Mouse (Mus musculus): ENCODE measurements at regions not wholly inside any gene's neighbourhood (a gene's known extent, or its start where the extent isn't known, plus 50 kb on each side); places are given as distances from the start of the nearest gene placed in this dataset.
A peak's percentile ranks its signal among the peaks of the same experiment; 100 is the strongest.

DNA sequence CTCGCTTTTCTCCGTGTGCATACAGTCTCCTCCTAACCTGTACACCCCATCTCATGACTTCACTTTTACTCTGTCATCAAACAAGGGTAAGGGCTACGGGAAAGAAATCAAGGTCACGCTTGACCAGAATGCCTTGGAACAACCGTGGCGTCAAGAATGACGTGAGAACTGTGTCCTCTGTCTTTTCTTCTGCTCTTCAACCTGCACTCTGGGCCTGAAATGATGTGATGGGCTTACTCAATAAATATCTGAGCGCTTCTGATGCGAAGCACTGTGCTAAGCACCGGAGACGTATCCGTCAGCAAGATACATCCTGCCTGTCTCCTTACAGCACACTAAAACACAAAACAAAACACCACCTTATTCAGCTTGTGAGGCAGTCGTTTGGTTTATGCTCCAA, 185.8 kb upstream of the Mkln1 start:
- Histone ChIP-seq H3K4me1 (replicated peaks; ENCODE audit: insufficient read depth, low read length) (peaks cover 16% of the 10 kb centered on the region; the same call in 1 of the 2 replicates), H3K27me3 (ENCODE audit: insufficient read depth, low read length) (peaks cover 4% of the 10 kb centered on the region; the same call in 1 of the 2 replicates), H3K4me3 (replicated peaks; ENCODE audit: low read depth, low read length) (no peak overlapping the region), H3K9ac (ENCODE audit: low read depth, low read length) (no peak overlapping the region), H3K9me3 (replicated peaks; ENCODE audit: low read length) (no peaks in the 10 kb centered on the region), H3K4me2 (ENCODE audit: low read length) (no peak overlapping the region), H3K36me3 (ENCODE audit: insufficient read depth, low read length) (no peaks in the 10 kb centered on the region), H3K27ac (no peak overlapping the region)
- 75% methylated on average over 13 of the region's 13 CpGs for WGBS
- no peak for TF ChIP-seq CTCF (IDR thresholded peaks at IDR 0.05; ENCODE audit: low read depth)
- ATAC-seq (replicated peaks; ENCODE audit: low FRiP score, low read depth) = no peak
- no peak for DNase-seq (ENCODE audit: low spot score)

DNA sequence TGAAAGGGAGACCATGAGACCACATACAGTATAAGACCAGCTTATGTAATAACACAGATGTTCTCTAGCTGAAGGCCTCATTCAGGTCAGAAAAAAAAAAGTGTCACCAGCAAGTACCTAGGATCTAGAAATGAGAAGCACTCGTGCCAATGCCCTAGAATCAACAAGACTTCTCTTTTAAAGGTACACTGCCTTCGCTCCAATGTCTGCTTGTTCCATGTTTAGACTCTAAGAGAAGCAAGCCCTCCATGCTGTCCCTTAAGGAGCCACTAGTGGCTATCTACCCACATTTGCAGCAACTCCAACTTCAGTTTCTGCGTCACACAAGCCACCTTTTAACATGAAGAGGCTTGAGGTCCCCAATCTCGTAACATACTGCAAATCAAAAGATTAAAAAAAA, 185.4 kb upstream of the Mkln1 start:
- TF ChIP-seq CTCF (IDR thresholded peaks at IDR 0.05; ENCODE audit: low read depth) = no peak

DNA sequence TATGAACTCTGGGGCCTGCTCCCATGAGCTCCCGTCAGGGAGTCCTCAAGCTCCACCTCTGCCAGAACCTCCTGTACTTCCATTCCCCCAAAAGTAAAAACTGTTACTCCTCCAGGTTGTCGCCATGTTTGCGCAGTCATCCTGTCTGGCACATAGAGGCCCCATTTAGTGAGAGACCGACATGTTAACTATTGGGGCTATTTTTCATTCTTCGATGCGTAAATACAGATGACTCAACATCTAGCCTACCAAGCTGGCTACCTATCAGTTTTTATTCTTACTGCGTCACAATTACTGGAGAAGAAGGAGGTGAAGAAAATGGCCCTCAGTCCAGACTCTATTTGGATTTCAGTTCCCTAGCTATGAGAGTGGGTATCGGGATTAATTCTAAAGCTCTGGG, 182.9 kb upstream of the Mkln1 start:
- peak overlapping the region; percentile 61 for H3K4me3 ChIP-seq (replicated peaks; ENCODE audit: low read depth, low read length)
- TF ChIP-seq CTCF (IDR thresholded peaks at IDR 0.05; ENCODE audit: low read depth) = no peak
- ATAC-seq (replicated peaks; ENCODE audit: low FRiP score, low read depth) (no peak), DNase-seq (ENCODE audit: low spot score) (no peak)
- peaks cover 28% of the 10 kb centered on the region for H3K27me3 ChIP-seq (ENCODE audit: insufficient read depth, low read length)
- no peaks in the 10 kb centered on the region for H3K9me3 ChIP-seq (replicated peaks; ENCODE audit: low read length)
- no peak overlapping the region for H3K9ac ChIP-seq (ENCODE audit: low read depth, low read length)
- H3K27ac ChIP-seq = no peak overlapping the region
- peak overlapping the region; percentile 95 for H3K4me2 ChIP-seq (ENCODE audit: low read length)
- no peaks in the 10 kb centered on the region for H3K36me3 ChIP-seq (ENCODE audit: insufficient read depth, low read length)
- peaks cover 18% of the 10 kb centered on the region; the same call in 1 of the 2 replicates for H3K4me1 ChIP-seq (replicated peaks; ENCODE audit: insufficient read depth, low read length)
- WGBS = 72% methylated on average over 8 of the region's 8 CpGs

More for the DNA sequence above, 185.4 kb upstream of the Mkln1 start:
- no peak overlapping the region for H3K27ac ChIP-seq
- peaks cover 8% of the 10 kb centered on the region; the same call in 1 of the 2 replicates for H3K27me3 ChIP-seq (ENCODE audit: insufficient read depth, low read length)
- no peak overlapping the region for H3K4me2 ChIP-seq (ENCODE audit: low read length)
- no peaks in the 10 kb centered on the region for H3K9me3 ChIP-seq (replicated peaks; ENCODE audit: low read length)
- ATAC-seq (replicated peaks; ENCODE audit: low FRiP score, low read depth) (no peak), DNase-seq (ENCODE audit: low spot score) (no peak)
- H3K4me3 ChIP-seq (replicated peaks; ENCODE audit: low read depth, low read length) = no peak overlapping the region
- no peaks in the 10 kb centered on the region for H3K36me3 ChIP-seq (ENCODE audit: insufficient read depth, low read length)
- 77% methylated on average over 4 of the region's 4 CpGs for WGBS
- peaks cover 18% of the 10 kb centered on the region; the same call in 1 of the 2 replicates for H3K4me1 ChIP-seq (replicated peaks; ENCODE audit: insufficient read depth, low read length)
- H3K9ac ChIP-seq (ENCODE audit: low read depth, low read length) = no peak overlapping the region

DNA sequence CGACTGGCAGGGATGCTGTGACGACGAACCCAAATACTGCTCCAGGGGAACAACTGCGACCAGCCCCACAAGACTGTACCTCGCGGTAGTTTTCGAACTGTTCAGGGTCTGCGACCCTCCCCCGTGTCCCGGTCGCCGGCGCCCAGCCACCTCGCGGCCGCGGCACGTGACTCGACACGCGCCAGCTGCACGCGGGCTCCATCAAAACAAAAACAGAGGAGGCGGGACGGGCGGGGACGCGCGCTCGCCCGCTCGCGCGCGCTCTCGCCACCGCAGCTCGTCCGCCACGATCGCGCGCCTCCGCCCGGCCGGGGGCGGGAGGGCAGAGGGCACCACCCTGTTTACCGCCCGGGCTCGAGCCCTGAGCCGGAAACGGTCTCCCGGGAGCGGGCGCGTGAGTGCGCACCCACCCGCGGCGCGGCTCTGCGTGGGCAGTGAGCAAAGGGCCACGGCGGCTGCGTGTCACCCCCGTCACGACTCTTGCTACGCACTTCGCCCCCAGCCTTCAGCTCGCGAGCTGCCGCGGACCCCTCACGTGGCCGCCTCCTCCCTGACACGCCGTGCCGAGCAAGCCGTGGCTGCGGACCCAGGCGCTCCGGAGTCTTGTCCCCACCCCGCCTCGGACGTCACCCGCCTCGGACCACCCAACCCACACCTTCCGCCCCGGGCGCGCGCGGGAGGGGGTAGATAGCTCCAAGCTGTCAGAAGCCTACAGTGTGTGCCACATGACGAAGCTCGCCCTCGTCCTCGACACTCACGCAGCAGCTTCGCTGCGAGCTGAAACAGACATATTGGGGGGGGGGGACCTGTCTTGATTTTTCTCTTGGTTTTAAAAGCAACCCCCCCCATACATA, 182.1 kb upstream of the Mkln1 start:
- H3K4me1 ChIP-seq (replicated peaks; ENCODE audit: insufficient read depth, low read length) = peaks cover 18% of the 10 kb centered on the region; the same call in 1 of the 2 replicates
- peak; percentile 69 for DNase-seq (ENCODE audit: low spot score)
- peaks cover 33% of the 10 kb centered on the region for H3K27me3 ChIP-seq (ENCODE audit: insufficient read depth, low read length)
- under 1% methylated on average over 83 of the region's 100 CpGs for WGBS
- peak overlapping the region; percentile 95 for H3K4me2 ChIP-seq (ENCODE audit: low read length)
- peak overlapping the region; percentile 61 for H3K4me3 ChIP-seq (replicated peaks; ENCODE audit: low read depth, low read length)
- TF ChIP-seq CTCF (IDR thresholded peaks at IDR 0.05; ENCODE audit: low read depth) = no peak
- no peaks in the 10 kb centered on the region for H3K9me3 ChIP-seq (replicated peaks; ENCODE audit: low read length)
- H3K9ac ChIP-seq (ENCODE audit: low read depth, low read length) = peak overlapping the region; percentile 59
- no peak overlapping the region for H3K27ac ChIP-seq
- peak; percentile 67 for ATAC-seq (replicated peaks; ENCODE audit: low FRiP score, low read depth)
- no peaks in the 10 kb centered on the region for H3K36me3 ChIP-seq (ENCODE audit: insufficient read depth, low read length)

DNA sequence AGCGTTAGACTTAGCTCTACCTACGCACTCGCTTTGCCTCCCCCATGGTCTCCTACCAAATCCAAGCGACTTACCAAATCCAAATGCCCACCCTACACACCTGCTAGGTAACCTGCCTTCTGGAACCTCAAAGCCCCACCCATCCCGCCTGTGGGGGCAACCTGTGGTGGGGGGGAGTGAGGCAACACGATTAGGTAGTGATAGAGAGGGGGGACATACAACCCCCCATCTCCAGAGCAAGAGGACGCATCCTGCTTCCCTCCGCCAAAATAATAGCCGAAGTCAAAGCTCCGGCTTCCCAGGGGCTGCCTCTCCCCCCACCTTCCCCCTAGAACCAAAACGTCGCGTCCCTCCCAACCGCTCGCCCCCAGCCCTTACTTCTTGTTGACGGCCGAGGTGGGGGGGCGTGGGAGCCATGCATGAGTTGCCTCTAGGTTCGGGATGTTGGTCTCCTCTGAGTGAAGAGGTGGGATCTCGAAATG, 181.4 kb upstream of the Mkln1 start:
- Histone ChIP-seq H3K4me2 (ENCODE audit: low read length) (peak overlapping the region; percentile 95), H3K9me3 (replicated peaks; ENCODE audit: low read length) (no peaks in the 10 kb centered on the region), H3K4me1 (replicated peaks; ENCODE audit: insufficient read depth, low read length) (peaks cover 18% of the 10 kb centered on the region; the same call in 1 of the 2 replicates), H3K27ac (no peak overlapping the region), H3K36me3 (ENCODE audit: insufficient read depth, low read length) (no peaks in the 10 kb centered on the region), H3K27me3 (ENCODE audit: insufficient read depth, low read length) (peaks cover 33% of the 10 kb centered on the region), H3K9ac (ENCODE audit: low read depth, low read length) (peak overlapping the region; percentile 59), H3K4me3 (replicated peaks; ENCODE audit: low read depth, low read length) (peak overlapping the region; percentile 61)
- TF ChIP-seq CTCF (IDR thresholded peaks at IDR 0.05; ENCODE audit: low read depth) = no peak
- ATAC-seq (replicated peaks; ENCODE audit: low FRiP score, low read depth) (peak; percentile 11; the same call in 1 of the 2 replicates), DNase-seq (ENCODE audit: low spot score) (no peak)
- 1% methylated on average over 20 of the region's 20 CpGs for WGBS

DNA sequence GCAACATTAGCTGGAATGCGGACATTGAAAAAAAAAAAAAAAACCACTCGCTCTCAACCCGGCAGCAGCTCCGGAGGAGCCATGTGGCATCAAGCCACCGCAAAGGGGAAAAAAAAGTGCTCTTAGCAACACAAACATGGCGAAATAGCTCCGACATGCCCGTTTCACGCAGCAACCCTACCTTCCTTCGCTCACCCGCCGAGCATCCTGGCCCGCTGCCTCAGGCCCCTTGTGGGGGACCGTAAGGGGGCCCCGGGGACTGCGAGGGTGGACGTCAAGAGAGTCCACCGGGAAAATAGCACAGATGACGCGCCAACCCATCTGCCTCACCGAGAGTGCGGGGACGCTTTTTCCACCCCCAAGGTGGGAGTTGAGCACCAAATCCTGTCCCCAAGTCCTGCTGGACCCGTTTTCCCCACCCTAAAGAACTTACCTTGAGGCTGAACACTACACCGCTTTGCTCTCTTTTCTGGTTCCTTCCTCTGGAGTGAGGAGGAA, 180.8 kb upstream of the Mkln1 start:
- under 1% methylated on average over 25 of the region's 25 CpGs for WGBS
- DNase-seq (ENCODE audit: low spot score) (peak; percentile 40), ATAC-seq (replicated peaks; ENCODE audit: low FRiP score, low read depth) (no peak)
- Histone ChIP-seq H3K4me2 (ENCODE audit: low read length) (peak overlapping the region; percentile 95), H3K9me3 (replicated peaks; ENCODE audit: low read length) (no peaks in the 10 kb centered on the region), H3K27ac (no peak overlapping the region), H3K4me1 (replicated peaks; ENCODE audit: insufficient read depth, low read length) (peaks cover 18% of the 10 kb centered on the region; the same call in 1 of the 2 replicates), H3K9ac (ENCODE audit: low read depth, low read length) (peak overlapping the region; percentile 50; the same call in 1 of the 2 replicates), H3K36me3 (ENCODE audit: insufficient read depth, low read length) (no peaks in the 10 kb centered on the region), H3K4me3 (replicated peaks; ENCODE audit: low read depth, low read length) (peak overlapping the region; percentile 61), H3K27me3 (ENCODE audit: insufficient read depth, low read length) (peaks cover 36% of the 10 kb centered on the region)
- no peak for TF ChIP-seq CTCF (IDR thresholded peaks at IDR 0.05; ENCODE audit: low read depth)

Measured in kidney, postnatal 0 days (tissue).